Mouse (Mus musculus) T-helper 2 cell (primary cell): Measurements from ENCODE around the gene Tbc1d23.
"Not testable (repeated sequence)": the region's sequence is repeated elsewhere in the genome, so short reads cannot be mapped to it uniquely, and the experiment has no call there.

ENCODE experiments used
- in situ Hi-C: fragments of 300-600 bp; cut with MboI, MseI; formaldehyde crosslinking; loops from one replicate; pipeline ENCODE4 v1.15.1; 2025; ENCODE audit warnings: high pct_unique_total_duplicates

Tbc1d23 gene

DNA sequence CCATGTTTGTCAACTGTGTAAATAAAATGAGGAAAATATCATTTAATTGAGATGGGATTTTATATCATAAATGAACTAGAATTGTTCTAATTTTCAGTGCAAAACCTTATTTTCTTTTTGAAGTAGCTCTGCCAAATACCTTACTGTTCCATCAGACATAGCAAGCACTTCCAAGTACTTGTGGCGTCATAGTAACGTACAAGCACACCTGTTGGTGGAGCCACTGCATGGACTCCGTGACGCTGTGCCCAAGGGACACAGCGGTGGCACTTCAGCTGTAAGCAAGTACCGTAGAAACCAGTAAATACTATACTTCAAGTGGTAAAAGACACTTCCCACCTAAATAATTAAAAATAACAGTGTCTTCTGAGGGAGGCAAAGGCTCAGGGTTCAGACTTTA, 10.9 kb downstream of the Tbc1d23 start:
- in situ Hi-C loops, result no loop called here

DNA sequence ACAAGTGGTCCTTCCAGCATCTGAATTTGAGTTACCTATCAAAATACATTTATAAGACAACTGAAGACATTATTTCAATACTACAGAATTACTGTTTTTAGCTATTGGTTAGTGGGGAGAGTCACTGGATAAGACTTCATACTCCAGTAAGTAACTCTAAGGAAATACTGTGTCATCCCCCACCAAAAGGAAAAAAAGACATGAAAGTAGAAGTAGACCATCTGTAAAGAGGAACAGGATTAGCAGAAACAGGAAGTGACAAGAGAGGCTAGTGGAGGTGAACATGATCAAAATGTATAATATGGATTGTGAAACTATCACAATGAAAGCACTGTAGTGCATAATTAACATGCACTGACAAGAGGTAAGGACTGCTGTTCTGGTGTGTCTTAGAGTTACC, 15.3 kb downstream of the Tbc1d23 start:
- in situ Hi-C loops, result no loop called here

DNA sequence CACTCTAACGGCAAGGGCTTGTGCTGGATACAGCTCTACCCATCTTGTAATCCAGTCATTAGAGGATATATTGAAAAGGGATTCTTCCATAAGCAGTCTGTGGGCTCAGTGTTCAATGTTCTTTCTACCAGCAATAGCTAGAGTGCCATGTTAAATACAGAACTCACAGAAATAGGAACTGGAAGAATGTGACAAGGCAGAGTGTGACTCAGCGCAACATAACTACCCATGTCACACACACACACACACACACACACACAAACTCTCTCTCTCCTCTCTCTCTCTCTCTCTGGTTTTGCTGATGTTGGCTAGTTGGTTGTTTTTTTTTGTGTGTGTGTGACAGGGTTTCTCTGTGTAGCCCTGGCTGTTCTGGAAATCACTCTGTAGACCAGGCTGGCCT, 20.3 kb downstream of the Tbc1d23 start:
- in situ Hi-C loops, result no loop called here

DNA sequence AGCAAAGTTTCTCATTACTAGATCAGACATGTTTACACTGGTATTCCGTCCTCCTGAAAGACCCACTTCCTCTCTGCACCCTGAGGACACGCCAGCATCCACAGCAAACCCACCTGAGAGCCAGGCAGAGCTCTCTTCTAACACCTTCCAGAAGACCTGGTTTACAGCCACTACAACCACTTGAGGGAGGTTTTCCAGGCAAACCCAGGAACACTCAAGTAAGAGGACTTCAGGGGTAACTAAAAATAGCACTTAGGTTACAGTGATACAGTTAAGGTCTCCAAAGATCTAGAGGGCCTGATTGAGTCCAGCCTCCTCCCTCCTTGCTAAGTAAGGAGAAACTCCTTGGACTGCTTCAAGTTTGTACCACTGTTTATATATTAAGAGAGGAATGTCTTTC, 23.0 kb downstream of the Tbc1d23 start:
- in situ Hi-C loops, result no loop called here

DNA sequence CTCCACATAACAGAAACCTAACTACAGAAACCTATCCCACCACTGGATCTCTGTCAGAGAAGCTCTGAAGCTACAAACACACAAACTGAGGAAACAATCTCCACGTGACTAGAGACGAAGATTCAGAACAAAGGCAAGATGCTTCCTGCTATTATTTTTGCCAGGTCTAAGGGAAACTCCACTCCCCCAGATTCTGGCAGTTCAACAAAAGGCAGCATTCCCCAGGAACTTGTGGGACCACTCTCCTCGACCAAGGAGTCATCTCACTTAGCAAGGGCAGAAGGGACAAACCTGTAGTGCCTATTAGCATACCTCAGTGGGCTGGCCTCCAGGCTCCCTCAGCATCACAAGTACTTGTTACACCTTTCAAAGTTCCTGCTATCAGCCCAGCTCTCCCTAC, 34.0 kb downstream of the Tbc1d23 start:
- in situ Hi-C loops, result loop anchor here (10.0 kb wide), 1 partner anchor 718 kb away; no protein-coding TSS in a partner anchor

DNA sequence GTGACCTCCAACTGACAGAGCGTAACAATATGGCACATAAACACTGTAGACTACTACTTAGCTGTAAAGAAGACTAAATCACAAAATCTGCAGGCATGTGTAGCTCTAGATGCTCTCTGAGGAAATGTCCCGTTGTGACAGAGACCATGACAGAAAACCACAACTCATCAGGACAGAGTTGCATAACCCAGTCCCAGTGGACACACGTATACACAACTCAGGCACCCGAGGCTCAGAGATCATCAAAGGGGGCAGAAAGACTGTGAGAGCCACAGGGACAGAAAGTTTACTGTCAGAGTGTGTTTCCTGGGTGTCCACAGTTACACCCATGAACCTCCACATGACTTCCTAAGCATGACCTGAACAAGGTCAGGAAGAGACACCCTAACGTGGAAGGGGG, 34.7 kb downstream of the Tbc1d23 start:
- in situ Hi-C loops, result loop anchor here (10.0 kb wide), 1 partner anchor 718 kb away; no protein-coding TSS in a partner anchor

DNA sequence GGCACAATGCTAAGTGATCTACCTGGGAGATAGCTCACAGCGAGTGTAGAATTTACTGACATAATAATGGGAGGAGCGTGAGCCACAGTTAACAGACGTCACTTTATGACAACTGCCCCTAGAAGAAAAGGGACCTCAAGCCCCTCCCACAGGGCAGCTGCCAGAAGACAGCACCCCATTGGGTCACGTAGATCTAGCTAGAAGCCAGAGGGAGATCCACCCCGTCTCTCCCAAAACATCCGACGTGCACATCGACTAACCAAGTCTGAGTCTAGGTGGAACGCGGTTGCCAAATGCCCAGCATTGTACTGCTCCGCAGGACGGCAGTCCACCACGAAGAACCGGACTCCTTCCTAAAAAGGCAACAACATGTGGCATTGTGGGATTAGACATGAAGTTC, 40.1 kb downstream of the Tbc1d23 start:
- in situ Hi-C loops, result loop anchor here (10.0 kb wide), 1 partner anchor 724 kb away; no protein-coding TSS in a partner anchor

DNA sequence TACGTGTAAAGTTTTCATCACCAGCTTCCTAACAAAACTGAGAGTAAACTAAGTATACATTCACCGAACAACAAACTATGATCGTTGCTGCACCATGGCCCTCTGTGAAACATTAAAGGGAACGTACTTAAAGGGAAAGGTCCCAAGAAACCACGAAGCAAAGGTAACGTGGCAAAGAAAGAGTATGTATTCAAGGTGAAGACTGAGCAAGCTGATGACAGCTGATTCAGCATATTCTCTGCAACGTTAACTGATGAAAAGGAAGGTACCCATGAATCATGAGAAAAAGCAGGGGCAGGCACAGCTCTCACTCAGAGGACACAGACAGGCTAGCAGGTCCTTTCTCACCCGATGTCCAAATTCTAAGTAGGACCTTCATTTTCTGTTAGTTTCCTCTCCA, 40.9 kb downstream of the Tbc1d23 start:
- in situ Hi-C loops, result loop anchor here (10.0 kb wide), 1 partner anchor 724 kb away; no protein-coding TSS in a partner anchor

DNA sequence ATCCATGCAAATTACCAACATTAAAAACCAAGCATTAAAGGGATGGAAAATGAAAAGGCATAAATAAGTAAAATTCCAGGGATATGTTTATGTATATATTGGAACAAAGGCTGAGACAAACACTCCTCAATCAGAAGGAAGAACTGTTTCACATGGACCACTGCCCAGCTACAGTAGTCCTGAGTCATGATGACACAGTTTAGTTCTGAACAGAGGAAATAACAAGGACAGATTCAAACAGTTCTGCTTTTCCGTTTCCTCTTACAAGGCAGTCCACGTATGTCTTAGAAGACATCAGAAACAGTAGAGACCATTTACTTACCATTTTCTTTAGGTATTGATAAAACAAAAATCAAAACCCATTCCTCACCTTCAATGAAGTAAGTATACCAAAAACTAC, 41.8 kb downstream of the Tbc1d23 start:
- in situ Hi-C loops, result no loop called here

DNA sequence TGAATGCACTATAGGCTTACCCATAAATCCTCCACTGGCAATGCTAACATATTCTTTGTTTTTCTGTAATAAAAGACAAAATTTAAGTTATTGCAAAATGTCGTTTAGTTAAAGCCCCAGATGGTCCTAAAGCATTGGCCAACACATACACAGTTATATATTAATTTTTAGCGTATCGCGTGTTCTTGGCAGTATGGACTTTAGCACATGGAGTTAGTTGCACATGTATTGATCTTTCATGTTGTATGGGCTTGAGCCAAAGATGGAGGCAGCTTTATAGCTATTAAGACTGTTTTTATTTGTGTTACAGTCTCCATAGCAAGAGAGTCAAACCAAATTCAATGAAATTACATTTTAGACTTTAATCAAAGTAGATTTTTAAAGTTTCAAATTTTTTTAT, 44.7 kb downstream of the Tbc1d23 start:
- in situ Hi-C loops, result no loop called here

DNA sequence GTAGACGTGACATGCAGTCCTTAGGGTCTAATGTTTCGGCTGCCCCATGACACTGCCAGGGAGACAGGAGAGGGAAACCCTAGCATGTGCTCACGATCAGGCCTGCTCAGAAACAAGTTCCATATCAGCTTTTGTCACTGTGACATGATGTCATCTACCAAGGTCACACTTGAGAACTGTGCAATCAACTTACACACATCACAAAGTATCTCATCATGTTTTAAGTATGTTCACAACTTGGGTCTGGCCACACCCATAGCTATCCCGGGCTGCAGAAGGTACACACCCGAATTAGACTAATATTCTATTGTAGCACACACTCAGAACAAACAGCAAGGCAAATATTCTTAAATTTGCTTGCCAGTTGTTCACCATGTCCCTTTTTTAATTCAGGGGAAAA, 49.3 kb downstream of the Tbc1d23 start:
- in situ Hi-C loops, result no loop called here

DNA sequence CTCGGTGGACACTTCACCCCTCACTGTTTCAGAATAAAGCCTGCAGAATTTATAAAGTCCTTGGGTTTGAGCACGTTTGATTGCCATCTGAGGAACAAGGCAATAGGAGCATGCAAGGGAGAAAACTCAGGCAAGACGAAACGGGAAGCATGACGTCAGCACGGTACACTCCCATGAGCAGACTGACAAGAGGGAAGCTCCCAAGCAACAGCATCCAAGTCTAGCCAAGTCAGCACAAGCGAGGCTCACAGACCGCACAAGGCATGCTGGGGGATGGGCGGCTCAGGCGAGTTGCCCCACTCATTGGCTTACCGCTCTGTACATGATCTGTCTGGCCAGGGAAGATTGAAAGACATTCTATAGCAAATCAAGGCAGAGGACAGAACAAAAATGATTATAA, 50.1 kb downstream of the Tbc1d23 start:
- in situ Hi-C loops, result no loop called here

DNA sequence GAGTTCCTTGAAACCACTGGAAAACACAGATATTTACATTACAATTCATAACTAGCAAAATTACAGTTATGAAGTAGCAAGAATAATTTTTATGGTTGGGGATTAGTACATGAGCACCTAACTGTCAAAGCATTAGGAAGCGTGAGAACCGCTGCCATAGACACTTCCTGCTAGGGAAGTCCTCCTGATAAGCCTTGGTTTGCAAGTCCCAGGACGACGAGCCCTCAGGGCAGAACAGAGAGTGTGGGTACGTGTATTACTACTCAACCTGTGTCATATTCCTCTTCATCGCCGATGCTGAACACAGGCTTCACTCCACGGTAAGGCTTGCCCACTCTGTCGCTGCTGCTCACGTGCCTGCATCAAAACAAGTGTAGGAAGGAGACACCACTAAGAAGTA, 53.6 kb downstream of the Tbc1d23 start:
- in situ Hi-C loops, result no loop called here

DNA sequence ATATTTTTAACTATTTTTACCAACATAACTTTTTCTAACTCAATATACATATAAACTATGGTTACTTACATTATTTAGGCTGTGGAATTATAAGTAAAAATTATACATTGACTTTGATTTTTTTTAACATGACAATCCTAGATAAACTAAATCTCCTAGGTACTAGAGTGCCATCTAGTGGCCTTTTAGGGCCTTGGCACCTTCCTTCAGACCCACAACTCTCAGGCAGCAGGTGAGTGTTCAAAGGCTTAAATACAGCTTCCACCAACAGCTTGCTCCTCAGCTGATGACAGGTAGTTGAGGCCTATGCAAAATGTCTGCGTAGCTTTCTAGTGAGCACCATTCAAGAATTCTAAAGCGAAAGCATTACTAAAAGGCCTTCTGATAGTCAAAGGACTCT, 54.0 kb downstream of the Tbc1d23 start:
- in situ Hi-C loops, result no loop called here

DNA sequence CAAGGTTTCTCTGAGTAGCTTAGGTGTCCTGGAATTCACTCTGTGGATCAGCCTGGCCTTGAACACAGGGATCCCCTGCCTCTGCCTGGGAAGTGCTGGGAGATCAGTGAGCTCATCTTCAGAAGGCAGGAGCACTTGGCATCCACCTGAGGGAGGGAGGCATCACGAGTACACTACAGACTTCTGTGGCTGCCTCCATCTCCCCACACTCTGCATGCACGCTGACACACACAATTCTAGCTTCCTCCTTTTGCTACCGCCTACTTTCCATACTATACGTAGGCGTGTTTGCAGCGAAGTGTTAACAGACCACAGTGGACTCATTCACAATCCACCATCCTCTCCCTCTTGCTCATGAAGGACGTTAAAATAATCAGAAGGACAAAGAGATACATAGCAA, 55.0 kb downstream of the Tbc1d23 start:
- in situ Hi-C loops, result no loop called here

DNA sequence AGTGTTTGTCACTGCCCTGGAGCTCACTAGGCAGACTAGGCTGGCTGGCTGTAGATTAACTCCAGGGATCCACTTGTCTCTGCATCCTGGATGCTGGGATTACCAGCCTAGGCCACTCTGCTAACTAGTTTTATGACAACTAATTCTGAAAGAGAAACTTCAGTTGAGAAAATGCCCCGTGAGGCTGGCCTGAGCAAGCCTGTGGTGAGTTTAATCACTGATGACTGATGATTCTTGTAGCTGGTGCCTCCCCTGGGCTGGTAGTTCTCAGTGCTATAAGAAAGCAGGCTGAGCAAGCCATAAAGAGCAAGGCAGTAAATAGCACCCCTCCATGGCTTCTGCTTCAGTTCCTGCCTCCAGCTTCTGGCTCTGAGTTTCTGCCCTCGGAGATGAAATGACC, 55.6 kb downstream of the Tbc1d23 start:
- in situ Hi-C loops, result no loop called here

DNA sequence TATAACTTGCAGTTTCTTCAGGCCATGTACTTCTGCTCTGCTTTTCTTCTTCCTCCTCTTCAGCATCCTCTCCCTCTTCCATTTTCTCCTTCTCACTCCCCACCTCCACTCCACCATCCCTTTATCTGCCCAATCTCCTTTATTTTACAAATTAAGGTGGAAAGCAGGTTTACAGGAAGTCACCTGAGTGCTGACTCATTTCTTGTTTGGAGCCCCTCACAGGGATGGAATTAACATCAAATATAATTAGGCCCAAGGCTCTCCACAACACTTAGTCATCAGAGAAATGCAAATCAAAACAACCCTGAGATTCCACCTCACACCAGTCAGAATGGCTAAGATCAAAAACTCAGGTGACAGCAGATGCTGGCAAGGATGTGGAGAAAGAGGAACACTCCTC, 56.8 kb downstream of the Tbc1d23 start:
- in situ Hi-C loops, result not testable (repeated sequence)

DNA sequence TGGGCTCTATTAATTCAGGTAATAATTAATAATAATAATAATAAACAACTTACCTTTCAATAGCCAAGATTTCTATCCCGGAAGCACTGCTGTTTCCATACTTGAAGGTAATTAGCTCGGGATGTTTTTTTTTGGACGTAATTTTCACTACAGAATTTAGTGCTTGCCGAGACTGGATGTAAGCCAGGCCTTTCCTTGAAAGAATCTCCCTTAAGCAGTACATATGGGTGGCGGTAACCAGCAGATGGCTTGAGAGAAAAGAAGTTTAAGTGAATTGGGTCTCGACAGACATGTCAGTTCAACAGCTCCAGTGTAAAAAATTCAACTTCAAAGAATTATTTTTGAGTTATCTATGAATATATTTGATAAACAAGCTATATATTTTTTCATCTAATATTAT, 59.7 kb downstream of the Tbc1d23 start:
- in situ Hi-C loops, result no loop called here

DNA sequence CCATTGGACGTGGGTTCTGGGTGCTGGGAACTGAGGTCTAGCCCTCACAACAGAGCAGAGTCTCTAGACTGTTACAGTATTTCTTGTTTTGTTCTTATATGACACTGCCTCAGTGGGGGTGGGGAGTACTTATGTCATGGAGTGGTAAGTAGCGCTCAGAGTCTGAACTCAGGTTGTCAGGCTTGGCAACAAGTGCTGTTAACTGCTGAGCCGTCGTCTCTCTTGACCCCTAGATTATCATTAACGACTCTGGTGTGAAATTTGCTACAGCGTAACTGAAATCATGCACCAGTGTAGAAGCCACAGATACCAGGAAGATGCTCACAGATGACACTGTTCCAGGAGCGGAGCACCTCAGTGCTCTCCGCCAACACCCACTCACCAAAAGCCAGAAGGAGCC, 60.1 kb downstream of the Tbc1d23 start:
- in situ Hi-C loops, result no loop called here

DNA sequence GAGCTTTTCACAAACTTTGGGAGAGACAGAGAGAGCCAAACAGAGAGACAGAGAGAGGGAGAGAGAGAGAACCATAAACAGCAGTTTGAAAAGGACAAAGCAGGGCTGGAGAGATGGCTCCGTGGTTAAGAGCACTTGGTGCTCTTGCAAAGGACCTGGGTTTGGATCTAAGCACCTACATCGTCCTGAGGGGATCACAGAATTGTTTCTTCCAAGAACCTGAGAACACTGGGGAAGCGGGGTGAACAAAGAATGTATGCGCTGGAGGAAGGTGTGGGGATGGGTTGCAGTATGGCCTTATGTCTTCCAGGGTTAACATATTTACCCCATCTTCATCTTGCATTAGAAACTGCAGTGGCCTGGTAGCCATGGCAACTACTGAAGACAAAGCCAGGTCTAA, 63.1 kb downstream of the Tbc1d23 start:
- in situ Hi-C loops, result loop anchor here (5.0 kb wide), 1 partner anchor 41 kb away; no protein-coding TSS in a partner anchor

DNA sequence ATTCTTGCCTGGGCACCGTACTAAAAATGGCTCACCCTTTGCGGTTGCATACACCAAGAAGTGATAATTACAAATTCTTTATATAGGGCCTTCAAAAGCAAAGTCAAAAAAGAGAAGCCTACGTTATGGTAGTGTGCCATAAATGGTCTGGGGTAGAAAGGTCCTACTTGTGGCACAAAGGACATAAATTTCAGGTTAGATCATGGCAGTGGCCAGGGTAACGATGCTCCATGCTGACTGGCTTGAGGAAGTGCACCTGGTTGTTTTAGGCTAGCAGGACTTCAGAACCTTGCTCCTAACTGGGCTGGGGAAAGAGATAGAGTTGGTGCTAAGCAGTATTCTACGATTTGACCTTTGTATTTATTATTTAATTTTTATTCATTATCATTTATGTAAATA, 63.8 kb downstream of the Tbc1d23 start:
- in situ Hi-C loops, result loop anchor here (5.0 kb wide), 1 partner anchor 40 kb away; no protein-coding TSS in a partner anchor

DNA sequence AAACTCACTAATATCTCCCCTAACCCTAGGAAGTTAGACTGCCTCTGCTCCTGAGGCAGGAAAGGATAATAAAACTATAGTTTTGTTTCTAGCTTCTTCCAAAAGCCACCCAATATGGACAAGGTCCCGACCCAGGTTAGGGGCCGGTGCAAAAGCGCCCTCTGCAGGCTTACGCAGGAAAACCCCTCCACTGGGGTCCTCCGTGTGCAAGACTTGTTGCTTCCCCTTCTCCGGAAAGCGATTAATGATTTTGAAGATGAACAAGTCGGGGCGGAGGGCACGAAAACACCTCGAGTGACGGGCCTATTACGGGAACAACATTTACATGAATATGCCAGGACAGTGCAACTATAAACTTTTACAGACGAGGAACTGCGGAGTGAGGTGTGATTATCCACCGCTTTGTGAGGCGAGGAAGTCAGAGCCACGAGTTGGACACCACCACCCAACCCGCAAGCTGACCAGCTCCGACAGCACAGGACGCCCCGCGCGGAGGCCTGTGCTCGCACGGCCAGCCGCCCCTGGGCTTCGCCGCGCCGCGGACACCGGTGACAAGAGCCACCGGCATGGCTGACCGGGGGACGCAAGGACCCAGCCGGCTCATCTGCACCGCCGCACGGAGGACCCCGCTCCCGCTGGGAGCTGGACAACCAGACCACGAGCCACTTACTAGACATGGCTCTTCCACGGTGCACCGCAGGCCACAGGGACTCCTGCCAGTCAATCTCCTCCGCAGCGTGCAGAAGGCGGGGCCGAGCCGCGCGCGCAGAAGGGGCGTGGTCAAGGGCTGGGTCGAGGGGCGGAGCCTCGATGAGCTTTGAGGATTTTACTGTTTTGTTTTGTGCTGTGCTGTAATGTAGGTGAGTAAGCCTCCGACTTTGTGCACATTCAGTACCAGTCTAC, 64.4 kb downstream of the Tbc1d23 start, which contains the start of gene Nit2:
Nit2 (minus strand) TSS at position 731 of the 903 bp plus-strand sequence.
- in situ Hi-C loops, result loop anchor here (5.0 kb wide), 1 partner anchor 40 kb away; no protein-coding TSS in a partner anchor

DNA sequence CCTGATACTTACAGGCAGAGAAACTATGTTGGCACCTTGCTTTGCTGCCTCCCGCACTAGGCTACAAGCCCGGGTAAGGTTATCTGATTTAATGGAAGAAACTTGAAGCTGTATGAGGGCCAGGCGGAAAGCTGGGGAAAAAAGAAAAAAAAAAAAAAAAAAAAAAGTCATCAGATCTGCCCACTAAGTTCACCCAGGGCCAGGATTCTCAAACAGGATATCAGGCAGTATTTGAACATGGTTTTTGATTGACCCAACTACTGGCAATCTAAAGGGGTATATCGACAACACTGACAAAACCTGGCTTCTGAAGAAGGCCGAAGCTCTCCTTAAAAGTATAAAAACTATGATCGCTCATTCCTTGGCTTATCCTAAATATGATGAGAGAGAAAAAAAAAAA, 65.2 kb downstream of the Tbc1d23 start:
- in situ Hi-C loops, result loop anchor here (5.0 kb wide), 1 partner anchor 39 kb away; no protein-coding TSS in a partner anchor
